Mouse (Mus musculus) midbrain, embryonic 12.5 days (tissue): ENCODE measurements around the gene Ift46. TPM values are rescaled to one million over a fixed set of nuclear protein-coding genes. Genes with fewer than 3 reads are reported as not detected.

Source experiments
- ATAC-seq: fragments of 200-750 bp; cut with Nextera tagmentation; 2 replicates; pipeline ENCODE4 v1.8.0; 2017; ENCODE audit warnings: low read depth, moderate TSS enrichment, moderate library complexity; ENCODE audit not compliant: low FRiP score
- H3K27ac ChIP-seq: fragments of 300-500 bp; sonication (generic); replicated peaks from 2 replicates; pipeline ENCODE4 v1.5.1; 2016; ENCODE audit warnings: mild to moderate bottlenecking
- H3K27me3 ChIP-seq: fragments of 300-500 bp; sonication (generic); 2 replicates; pipeline ENCODE4 v1.6.1; 2016; ENCODE audit warnings: mild to moderate bottlenecking
- H3K36me3 ChIP-seq: fragments of 300-500 bp; sonication (generic); 2 replicates; pipeline ENCODE4 v1.6.1; 2016
- H3K4me1 ChIP-seq: fragments of 300-500 bp; sonication (generic); 2 replicates; pipeline ENCODE4 v1.6.1; 2016
- H3K4me2 ChIP-seq: fragments of 300-500 bp; sonication (generic); replicated peaks from 2 replicates; pipeline ENCODE4 v1.6.1; 2016; ENCODE audit warnings: mild to moderate bottlenecking, moderate library complexity
- H3K4me3 ChIP-seq: fragments of 300-500 bp; sonication (generic); 2 replicates; pipeline ENCODE4 v1.5.1; 2016; ENCODE audit warnings: mild to moderate bottlenecking
- H3K9ac ChIP-seq: fragments of 300-500 bp; sonication (generic); replicated peaks from 2 replicates; pipeline ENCODE4 v1.6.1; 2016; ENCODE audit warnings: mild to moderate bottlenecking, moderate library complexity
- H3K9me3 ChIP-seq: fragments of 300-500 bp; sonication (generic); 2 replicates; pipeline ENCODE4 v1.6.1; 2016; ENCODE audit warnings: mild to moderate bottlenecking
- WGBS: fragments of 180-500 bp; shearing (Covaris S2); methylation state at CpG from one replicate; pipeline ENCODE4 v1.1.7; 2016; 5-methylcytosine and 5-hydroxymethylcytosine counted together
- polyA plus RNA-seq: library from polyadenylated mRNA; unstranded; fragments of >200 nt; fragmentation: Nextera tagmentation; extraction: Ambion mirVana; gene quantifications from 2 replicates; pipeline ENCODE4 v1.2.1, GENCODE M21; 2016

The Ift46 gene
- 156 TPM in 2 replicates for polyA plus RNA-seq

DNA sequence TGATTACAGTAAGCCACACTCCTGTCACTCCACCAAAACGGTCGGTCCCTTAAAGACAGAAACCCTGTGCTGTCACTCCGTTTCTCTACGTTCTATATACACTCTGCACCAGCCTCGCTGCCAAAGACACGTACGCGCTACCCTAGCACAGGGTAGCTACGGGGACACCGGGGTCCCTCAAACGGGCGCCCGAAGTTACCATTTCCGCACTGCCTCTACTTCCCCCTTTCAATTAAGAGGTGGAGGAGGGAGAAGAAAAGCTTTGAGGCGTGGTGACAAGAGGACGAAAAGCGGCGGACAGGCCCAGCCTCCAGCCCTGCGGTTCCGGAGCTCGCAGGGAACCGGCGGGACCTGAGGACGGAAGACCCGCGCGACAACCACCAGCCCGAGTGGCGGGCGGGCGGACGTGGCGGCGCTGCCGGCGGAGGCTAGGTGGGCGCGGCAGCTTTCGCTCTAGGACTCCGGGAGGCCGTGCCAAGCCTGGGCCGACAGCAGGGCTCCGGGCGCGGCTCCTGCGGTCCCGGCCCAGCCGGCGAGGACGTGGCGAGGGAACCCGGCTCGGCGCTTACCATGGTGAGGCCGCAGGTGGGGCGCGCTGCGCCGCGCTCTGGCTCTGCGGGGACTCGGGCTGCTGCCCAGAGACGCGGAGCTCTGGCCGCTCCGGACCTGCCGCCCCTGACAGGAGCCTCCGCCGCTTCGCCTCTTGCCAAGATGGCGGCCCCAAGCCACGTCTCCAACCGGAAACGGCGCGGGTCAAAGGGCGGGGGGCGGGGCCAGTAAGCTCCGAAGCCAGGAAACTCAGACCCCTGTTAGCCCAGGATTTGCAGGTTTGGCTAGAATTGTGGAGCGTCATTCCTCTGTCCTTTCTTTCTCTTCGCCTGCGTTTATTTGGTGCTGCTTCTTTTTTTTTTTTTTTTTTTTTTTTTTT lies at the start of gene Ift46, which contains the start of gene Arcn1:
Gene Ift46 (plus strand): TSS at position 808 of the 928 bp plus-strand sequence.
Gene Arcn1 (minus strand): TSS at position 745 of the 928 bp plus-strand sequence.
- H3K9me3 ChIP-seq, result no peaks in the 10 kb centered on the region
- WGBS, result under 1% methylated on average over 82 of the region's 82 CpGs

DNA sequence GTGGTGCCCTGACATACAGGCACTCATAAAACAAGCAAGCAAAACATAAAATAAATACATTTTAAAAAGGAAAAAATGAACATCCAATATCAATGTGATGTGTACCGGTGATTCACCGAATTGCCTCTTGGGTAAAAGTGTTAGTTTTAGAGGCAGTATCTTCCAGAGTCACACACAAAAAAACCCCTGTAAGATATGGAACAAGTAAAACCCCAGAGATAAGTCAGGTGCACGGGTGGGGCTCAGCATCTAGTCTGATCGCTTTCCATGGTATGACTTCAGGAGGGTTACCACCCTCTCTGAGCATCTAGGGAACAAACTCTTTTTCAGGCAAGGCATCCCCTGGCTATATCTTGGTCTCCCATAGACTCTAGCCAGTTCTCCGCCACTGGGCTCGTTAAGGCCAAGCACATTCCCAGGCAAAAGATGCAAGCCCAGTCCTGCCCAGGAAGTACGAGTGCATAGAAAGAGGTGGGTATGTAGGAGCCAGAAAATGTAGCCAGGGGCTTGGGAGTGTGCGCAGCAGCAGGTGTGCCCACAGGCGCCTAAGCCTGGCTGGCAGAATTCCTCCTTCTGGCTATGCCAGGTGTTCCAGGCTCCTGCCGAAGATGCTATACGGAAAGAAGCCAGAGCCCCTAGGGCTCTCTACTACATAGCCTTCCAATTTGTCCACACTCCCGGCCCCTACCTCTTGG lies 48.6 kb upstream of the Ift46 start:
- peaks cover 47% of the 10 kb centered on the region for H3K4me1 ChIP-seq

More for the DNA sequence above, at the start of gene Ift46, which contains the start of gene Arcn1:
- Histone ChIP-seq H3K4me1 (peaks cover 19% of the 10 kb centered on the region), H3K4me2 (peak within 1 kb of the TSS; percentile 92), H3K9ac (peak within 1 kb of the TSS; percentile 96), H3K36me3 (no peaks in the 10 kb centered on the region), H3K27me3 (no peaks in the 10 kb centered on the region), H3K27ac (peak within 1 kb of the TSS; percentile 95), H3K4me3 (peak within 1 kb of the TSS; percentile 100)
- peak; percentile 93 for ATAC-seq

DNA sequence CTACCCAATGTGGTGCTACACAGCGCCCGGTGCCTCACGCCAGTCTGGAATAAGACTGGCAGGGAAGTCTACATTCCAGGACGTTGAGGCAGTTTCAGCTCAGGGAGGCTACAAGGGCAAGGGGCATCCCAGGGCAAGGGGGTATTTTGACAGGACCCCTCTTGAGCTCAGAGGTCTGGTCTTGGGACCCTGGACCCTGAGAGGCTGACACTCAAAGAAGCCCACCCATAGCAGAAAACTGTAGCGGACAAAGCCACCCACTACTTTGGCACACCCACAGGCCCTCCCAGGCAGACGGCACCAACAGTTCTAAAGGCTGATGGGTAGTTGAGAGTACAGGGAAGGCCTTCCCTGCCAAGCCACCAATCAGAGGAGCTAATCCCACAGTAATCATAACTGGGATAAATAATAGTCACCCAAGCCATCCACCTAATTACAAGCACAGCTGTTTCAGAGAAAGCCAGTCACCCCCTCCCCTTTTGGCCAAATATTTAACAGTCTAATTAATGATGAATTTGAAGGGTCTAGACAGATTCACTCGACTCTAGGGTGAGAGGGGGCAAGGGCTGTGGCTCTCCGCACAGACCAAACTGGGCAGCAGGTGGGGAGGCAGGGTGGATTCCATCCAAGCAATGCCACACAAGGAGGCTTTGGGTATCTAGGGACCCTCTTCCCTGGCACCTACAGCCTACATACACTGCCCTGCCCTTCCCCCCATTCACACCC lies 47.9 kb upstream of the Ift46 start:
- peak overlapping the region; percentile 83 for H3K4me2 ChIP-seq
- ATAC-seq, result no peak
- H3K4me1 ChIP-seq, result peaks cover 51% of the 10 kb centered on the region
- no peaks in the 10 kb centered on the region for H3K27me3 ChIP-seq
- peaks cover 30% of the 10 kb centered on the region for H3K36me3 ChIP-seq
- H3K4me3 ChIP-seq, result peak overlapping the region; percentile 76
- H3K9me3 ChIP-seq, result no peaks in the 10 kb centered on the region
- 73% methylated on average over 8 of the region's 8 CpGs for WGBS
- H3K27ac ChIP-seq, result peak overlapping the region; percentile 85
- H3K9ac ChIP-seq, result peak overlapping the region; percentile 89

More for the DNA sequence above, 48.6 kb upstream of the Ift46 start:
- Histone ChIP-seq H3K9me3 (no peaks in the 10 kb centered on the region), H3K9ac (no peak overlapping the region; the same call in 1 of the 2 replicates), H3K27ac (0 out of 2 replicates have a peak overlapping the region, but pooled peaks have one; percentile 20), H3K36me3 (peaks cover 37% of the 10 kb centered on the region), H3K4me2 (peak overlapping the region; percentile 83), H3K4me3 (0 out of 2 replicates have a peak overlapping the region, but pooled peaks have one; percentile 7), H3K27me3 (no peaks in the 10 kb centered on the region)
- no peak for ATAC-seq
- WGBS, result 93% methylated on average over 12 of the region's 12 CpGs

DNA sequence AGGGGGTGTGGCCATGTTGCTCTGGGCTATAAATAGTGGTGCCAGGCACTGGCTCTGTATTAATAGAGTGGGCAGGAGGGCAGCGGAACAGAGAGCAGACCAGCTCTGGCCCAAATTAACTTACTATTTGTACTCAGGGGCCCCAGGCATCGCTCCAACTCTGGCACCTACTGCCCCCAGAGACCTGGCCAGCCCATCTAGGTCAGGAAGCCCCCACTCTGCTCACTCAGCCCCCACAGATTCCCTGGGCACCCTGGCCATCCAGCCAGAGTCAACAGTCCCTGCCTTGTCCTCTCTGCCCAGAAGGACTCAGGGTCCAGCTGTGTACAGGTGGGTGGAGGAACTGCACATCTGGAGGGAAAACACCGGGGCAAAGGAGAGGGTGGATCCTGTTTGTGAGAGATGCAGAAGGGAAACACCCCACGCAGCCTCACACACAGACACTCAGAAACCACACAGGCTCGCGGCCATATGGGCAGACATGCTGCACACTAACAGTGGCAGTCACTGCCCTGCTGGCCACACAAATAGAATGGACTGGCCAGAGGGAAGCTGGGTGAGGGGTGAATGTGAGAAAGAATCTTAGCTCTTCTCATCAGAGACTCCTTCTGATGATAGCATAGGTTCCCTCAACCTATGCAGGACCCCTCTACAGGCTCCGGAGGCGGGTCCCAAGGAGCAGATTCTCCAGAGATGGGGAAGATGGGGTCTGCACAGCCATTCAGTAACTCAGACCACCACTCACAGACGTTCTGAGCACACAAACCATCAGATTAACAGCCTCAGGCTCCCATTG lies 47.2 kb upstream of the Ift46 start:
- Histone ChIP-seq H3K4me3 (peak overlapping the region; percentile 76), H3K9ac (peak overlapping the region; percentile 89), H3K36me3 (peaks cover 22% of the 10 kb centered on the region), H3K4me1 (peaks cover 59% of the 10 kb centered on the region), H3K27me3 (no peaks in the 10 kb centered on the region), H3K4me2 (peak overlapping the region; percentile 83), H3K27ac (peak overlapping the region; percentile 85), H3K9me3 (no peaks in the 10 kb centered on the region)
- WGBS, result 26% methylated on average over 9 of the region's 9 CpGs
- ATAC-seq, result peak; percentile 50

DNA sequence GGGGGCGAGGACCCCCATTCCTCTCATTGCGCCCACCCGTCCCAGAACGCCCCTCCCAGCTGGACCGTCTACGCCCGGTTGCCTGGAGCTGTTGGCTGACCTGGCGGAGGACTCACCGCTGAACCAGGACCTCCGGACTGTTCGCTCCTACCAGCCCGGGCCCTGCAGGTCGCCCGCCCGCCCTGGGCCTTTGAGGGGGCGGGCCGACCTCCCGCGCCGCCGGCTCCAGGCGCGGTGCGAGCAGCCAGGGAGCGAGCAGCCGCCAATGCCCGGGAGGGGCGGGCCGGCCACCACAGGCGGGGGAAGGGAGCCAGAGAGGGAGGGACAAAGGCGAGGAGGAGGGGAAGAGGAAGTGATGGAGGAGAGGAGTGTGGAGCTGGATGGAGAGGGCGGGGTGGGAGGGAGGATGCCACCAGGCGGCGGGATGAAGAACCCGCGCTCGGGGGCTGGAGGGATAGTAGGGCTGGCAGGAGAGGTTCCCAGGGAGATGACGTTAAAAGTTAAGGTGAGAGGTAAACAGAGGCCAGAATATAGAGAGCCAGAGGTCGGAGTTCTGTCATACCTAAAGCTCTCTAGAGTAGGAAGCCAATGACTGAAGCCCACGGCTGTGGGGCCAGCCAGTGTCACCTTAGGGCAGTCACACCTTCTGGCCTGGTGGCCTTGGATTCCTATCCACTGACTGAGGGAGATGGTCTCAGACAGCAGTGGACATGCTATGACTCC lies 46.4 kb upstream of the Ift46 start:
- peaks cover under 1% of the 10 kb centered on the region; the same call in 1 of the 2 replicates for H3K27me3 ChIP-seq
- H3K9ac ChIP-seq, result peak overlapping the region; percentile 89
- H3K4me1 ChIP-seq, result peaks cover 67% of the 10 kb centered on the region
- peaks cover 14% of the 10 kb centered on the region for H3K36me3 ChIP-seq
- ATAC-seq, result peak; percentile 90
- peak overlapping the region; percentile 76 for H3K4me3 ChIP-seq
- H3K27ac ChIP-seq, result peak overlapping the region; percentile 85
- 1% methylated on average over 39 of the region's 40 CpGs for WGBS
- H3K9me3 ChIP-seq, result no peaks in the 10 kb centered on the region
- H3K4me2 ChIP-seq, result peak overlapping the region; percentile 83

DNA sequence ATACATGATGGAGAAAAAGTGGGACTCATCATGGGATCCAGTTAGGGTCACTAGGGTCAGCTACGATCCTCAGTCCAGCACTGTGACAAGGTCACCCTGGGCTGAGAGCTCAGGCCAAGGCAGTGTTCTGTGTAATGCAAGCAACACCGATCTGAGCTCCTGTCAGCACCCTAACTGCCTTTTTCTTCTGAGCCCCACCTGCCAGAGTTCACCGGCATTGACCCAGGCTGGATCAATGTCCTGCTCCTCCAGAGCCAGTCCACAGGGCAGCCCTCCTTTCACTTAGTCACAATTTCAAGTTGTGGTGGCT lies 45.9 kb upstream of the Ift46 start:
- no peaks in the 10 kb centered on the region for H3K9me3 ChIP-seq
- H3K9ac ChIP-seq, result no peak overlapping the region
- H3K27ac ChIP-seq, result peak overlapping the region; percentile 85; the same call in 1 of the 2 replicates
- peak overlapping the region; percentile 83 for H3K4me2 ChIP-seq
- peaks cover 3% of the 10 kb centered on the region; the same call in 1 of the 2 replicates for H3K27me3 ChIP-seq
- peak overlapping the region; percentile 76; the same call in 1 of the 2 replicates for H3K4me3 ChIP-seq
- H3K36me3 ChIP-seq, result peaks cover 10% of the 10 kb centered on the region; the same call in 1 of the 2 replicates
- ATAC-seq, result no peak
- 84% methylated on average over 3 of the region's 3 CpGs for WGBS
- peaks cover 72% of the 10 kb centered on the region for H3K4me1 ChIP-seq

DNA sequence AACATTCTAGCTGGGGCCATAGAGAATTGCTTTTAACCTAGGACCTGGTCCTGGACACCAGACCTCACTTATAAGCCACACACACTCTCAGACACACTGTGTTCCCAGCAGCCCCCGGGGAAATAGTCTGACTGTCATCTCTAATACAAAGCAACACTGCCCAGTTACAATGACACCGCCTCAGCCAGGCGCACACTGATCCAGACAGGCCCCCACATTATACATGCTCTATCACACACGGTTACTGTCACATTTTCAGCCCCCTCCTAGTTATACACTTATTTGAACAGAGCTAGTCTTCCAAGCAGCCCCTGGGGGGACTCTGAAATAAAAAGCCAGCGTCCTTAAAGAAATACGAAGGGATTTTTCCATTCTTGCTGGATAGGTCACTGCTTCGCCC lies 45.1 kb upstream of the Ift46 start:
- no peak overlapping the region for H3K9ac ChIP-seq
- no peak overlapping the region for H3K4me3 ChIP-seq
- peaks cover 76% of the 10 kb centered on the region for H3K4me1 ChIP-seq
- H3K27ac ChIP-seq, result peak overlapping the region; percentile 70
- H3K9me3 ChIP-seq, result no peaks in the 10 kb centered on the region
- WGBS, result 71% methylated on average over 7 of the region's 7 CpGs
- 0 out of 2 replicates have a peak, but pooled peaks have one; percentile 20 for ATAC-seq
- H3K27me3 ChIP-seq, result peaks cover 3% of the 10 kb centered on the region; the same call in 1 of the 2 replicates
- peaks cover 4% of the 10 kb centered on the region; the same call in 1 of the 2 replicates for H3K36me3 ChIP-seq
- H3K4me2 ChIP-seq, result no peak overlapping the region

DNA sequence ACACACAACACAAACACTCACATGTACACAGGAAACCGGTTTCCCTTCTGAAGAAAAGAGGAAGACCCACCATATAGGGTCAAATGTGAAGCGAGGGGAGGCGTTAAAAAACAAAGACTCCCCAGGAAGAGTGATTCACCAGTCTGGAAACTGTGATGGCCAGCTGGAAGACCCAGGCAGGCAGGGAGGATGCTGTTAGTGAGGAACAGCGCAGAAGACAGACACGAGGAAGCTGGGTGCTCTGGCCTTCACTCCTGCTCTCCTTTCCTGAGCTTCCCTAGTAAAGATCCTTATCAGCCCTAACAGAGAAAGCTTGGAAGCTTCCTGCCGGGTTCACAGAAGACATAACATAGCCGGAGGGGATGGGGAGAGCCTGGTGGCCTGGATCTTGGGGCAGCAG lies 44.7 kb upstream of the Ift46 start:
- H3K4me1 ChIP-seq, result peaks cover 76% of the 10 kb centered on the region
- H3K36me3 ChIP-seq, result peaks cover under 1% of the 10 kb centered on the region; the same call in 1 of the 2 replicates
- no peaks in the 10 kb centered on the region for H3K9me3 ChIP-seq
- H3K27ac ChIP-seq, result peak overlapping the region; percentile 70
- H3K9ac ChIP-seq, result no peak overlapping the region
- H3K4me3 ChIP-seq, result no peak overlapping the region
- WGBS, result 60% methylated on average over 7 of the region's 7 CpGs
- ATAC-seq, result no peak
- no peak overlapping the region for H3K4me2 ChIP-seq
- H3K27me3 ChIP-seq, result peaks cover 3% of the 10 kb centered on the region; the same call in 1 of the 2 replicates

DNA sequence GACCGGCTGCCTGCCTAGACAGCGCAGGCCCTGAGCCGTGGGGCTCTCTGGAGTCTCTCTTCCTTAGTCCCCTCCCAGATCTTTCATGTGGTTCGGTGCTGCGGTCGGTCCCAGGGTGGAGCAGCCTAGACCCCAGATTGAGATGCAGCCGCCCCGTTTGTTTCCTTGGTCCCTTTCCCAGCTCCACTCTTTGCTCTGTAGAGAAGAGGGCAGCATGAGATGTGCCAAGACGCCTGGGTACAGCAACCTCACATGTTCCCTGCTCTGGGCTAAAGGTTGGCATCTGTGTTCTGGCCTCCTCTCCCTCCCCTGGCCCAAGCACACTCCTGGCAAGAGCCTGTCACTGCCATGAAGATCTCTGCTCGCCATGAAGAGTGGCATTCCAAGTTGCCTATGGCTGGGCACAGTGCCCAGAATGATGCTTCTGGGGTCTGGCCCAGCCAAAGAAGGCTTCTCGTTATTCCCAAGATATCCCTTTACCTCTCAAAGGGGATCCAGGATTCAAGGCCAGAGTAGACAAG lies 44.1 kb upstream of the Ift46 start:
- Histone ChIP-seq H3K27ac (peak overlapping the region; percentile 70), H3K27me3 (peaks cover 3% of the 10 kb centered on the region; the same call in 1 of the 2 replicates), H3K9me3 (no peaks in the 10 kb centered on the region), H3K36me3 (no peaks in the 10 kb centered on the region), H3K4me1 (peaks cover 76% of the 10 kb centered on the region), H3K4me3 (no peak overlapping the region), H3K9ac (no peak overlapping the region), H3K4me2 (no peak overlapping the region)
- WGBS, result 73% methylated on average over 11 of the region's 11 CpGs
- ATAC-seq, result no peak

DNA sequence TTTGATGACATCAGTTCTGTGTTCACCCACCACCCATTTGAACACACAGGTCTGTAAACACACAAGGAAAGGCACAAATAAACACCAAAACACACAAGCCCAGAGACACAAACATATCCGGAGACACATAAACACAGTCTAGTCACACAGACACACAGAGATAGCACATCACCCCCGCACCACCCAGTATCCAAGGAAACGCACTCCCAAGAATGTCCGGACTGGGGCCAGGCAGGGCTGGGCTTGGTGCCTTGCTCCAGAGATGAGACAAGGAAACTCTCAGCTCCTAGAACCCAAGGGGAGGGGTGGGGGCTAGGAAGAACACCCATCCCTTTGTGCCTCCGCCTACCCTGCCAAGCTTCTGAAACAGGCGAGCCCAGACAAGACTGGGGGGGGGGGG lies 43.5 kb upstream of the Ift46 start:
- Histone ChIP-seq H3K27ac (peak overlapping the region; percentile 70), H3K9ac (no peak overlapping the region), H3K4me1 (peaks cover 73% of the 10 kb centered on the region), H3K36me3 (no peaks in the 10 kb centered on the region), H3K4me3 (no peak overlapping the region), H3K27me3 (peaks cover 3% of the 10 kb centered on the region; the same call in 1 of the 2 replicates), H3K9me3 (no peaks in the 10 kb centered on the region), H3K4me2 (no peak overlapping the region)
- 32% methylated on average over 6 of the region's 6 CpGs for WGBS
- ATAC-seq, result no peak
